Mouse (Mus musculus) forebrain, embryonic 11.5 days (tissue): ENCODE results near the gene Nxnl1. TPM values are rescaled to one million over a fixed set of nuclear protein-coding genes. Genes with fewer than 3 reads are reported as not detected.

Experiments
- ATAC-seq: fragments of 200-750 bp; cut with Nextera tagmentation; replicated peaks from 2 replicates; pipeline ENCODE4 v1.8.0; 2017; ENCODE audit warnings: moderate TSS enrichment; ENCODE audit not compliant: low FRiP score
- DNase-seq: peaks from one replicate; pipeline ENCODE4 v3.0.0-alpha.2; 2017; ENCODE audit warnings: low spot score
- H3K27ac ChIP-seq: fragments of 300-500 bp; sonication (generic); 2 replicates; pipeline ENCODE4 v1.5.1; 2014; ENCODE audit warnings: low read depth, low read length
- H3K27me3 ChIP-seq: fragments of 300-500 bp; sonication (generic); 2 replicates; pipeline ENCODE4 v1.6.1; 2014; ENCODE audit warnings: mild to moderate bottlenecking, low read length, mixed read lengths; ENCODE audit not compliant: control insufficient read depth, insufficient read depth
- H3K36me3 ChIP-seq: fragments of 300-500 bp; sonication (generic); 2 replicates; pipeline ENCODE4 v1.6.1; 2014; ENCODE audit warnings: mild to moderate bottlenecking, low read length, moderate library complexity, mixed read lengths; ENCODE audit not compliant: control insufficient read depth, insufficient read depth
- H3K4me1 ChIP-seq: fragments of 300-500 bp; sonication (generic); replicated peaks from 2 replicates; pipeline ENCODE4 v1.6.1; 2014; ENCODE audit warnings: low read length, mixed read lengths; ENCODE audit not compliant: control insufficient read depth, insufficient read depth
- H3K4me2 ChIP-seq: fragments of 300-500 bp; sonication (generic); 2 replicates; pipeline ENCODE4 v1.6.1; 2014; ENCODE audit warnings: low read depth, mild to moderate bottlenecking, low read length, moderate library complexity, mixed read lengths; ENCODE audit not compliant: severe bottlenecking
- H3K4me3 ChIP-seq: fragments of 300-500 bp; sonication (generic); 2 replicates; pipeline ENCODE4 v1.5.1; 2014; ENCODE audit warnings: low read depth, low read length
- H3K9ac ChIP-seq: fragments of 300-500 bp; sonication (generic); 2 replicates; pipeline ENCODE4 v1.6.1; 2014; ENCODE audit warnings: low read length
- H3K9me3 ChIP-seq: fragments of 300-500 bp; sonication (generic); 2 replicates; pipeline ENCODE4 v1.6.1; 2016; ENCODE audit warnings: low read length, mixed read lengths; ENCODE audit not compliant: control insufficient read depth
- WGBS: fragments of 180-500 bp; shearing (Covaris S2); extraction: QIAGEN DNeasy Blood & Tissue Kit; methylation state at CpG from one replicate; pipeline ENCODE4 v1.1.7; 2014; 5-methylcytosine and 5-hydroxymethylcytosine counted together
- polyA plus RNA-seq: library from polyadenylated mRNA; unstranded; fragments of >200 nt; fragmentation: Nextera tagmentation; extraction: Ambion mirVana; gene quantifications from 2 replicates; pipeline ENCODE4 v1.2.1, GENCODE M21; 2014

The Nxnl1 gene
- not detected in 2 replicates for polyA plus RNA-seq

- H3K4me2 ChIP-seq = no peak within 1 kb of the TSS
- ATAC-seq (no peak), DNase-seq (no peak)
- H3K27me3 ChIP-seq = peaks cover 21% of the 10 kb centered on the region
- 48% methylated on average over 3 of the region's 3 CpGs for WGBS
- no peaks in the 10 kb centered on the region for H3K36me3 ChIP-seq
- H3K9me3 ChIP-seq = peaks cover 4% of the 10 kb centered on the region
- H3K4me3 ChIP-seq = no peak within 1 kb of the TSS
- no peak within 1 kb of the TSS for H3K9ac ChIP-seq
- no peak within 1 kb of the TSS for H3K27ac ChIP-seq
- H3K4me1 ChIP-seq = peaks cover 9% of the 10 kb centered on the region
Measured at GRCm38 (mm10) chr8:71566501-71566900, at the start of gene Nxnl1. TSS of gene Nxnl1 (minus strand) at chr8:71566601.

GRCm38 (mm10) chr8:71613418-71613817 is 47.0 kb upstream of the Nxnl1 start:
- H3K36me3 ChIP-seq = peaks cover 3% of the 10 kb centered on the region; the same call in 1 of the 2 replicates
- H3K9ac ChIP-seq = no peak overlapping the region
- no peak for ATAC-seq
- H3K4me3 ChIP-seq = no peak overlapping the region
- H3K9me3 ChIP-seq = no peaks in the 10 kb centered on the region
- no peak overlapping the region for H3K27ac ChIP-seq
- no peak overlapping the region for H3K4me2 ChIP-seq
- no peaks in the 10 kb centered on the region for H3K27me3 ChIP-seq
- 68% methylated on average over 4 of the region's 4 CpGs for WGBS
- no peak for DNase-seq
- H3K4me1 ChIP-seq = peaks cover 6% of the 10 kb centered on the region; the same call in 1 of the 2 replicates

GRCm38 (mm10) chr8:71612141-71612540 is 45.7 kb upstream of the Nxnl1 start:
- no peaks in the 10 kb centered on the region; the same call in 1 of the 2 replicates for H3K36me3 ChIP-seq
- H3K9ac ChIP-seq = peak overlapping the region; percentile 91
- peak overlapping the region; percentile 92 for H3K4me3 ChIP-seq
- DNase-seq = no peak
- H3K27ac ChIP-seq = no peak overlapping the region
- WGBS = 41% methylated on average over 5 of the region's 5 CpGs
- H3K4me2 ChIP-seq = peak overlapping the region; percentile 84
- no peak for ATAC-seq
- H3K27me3 ChIP-seq = no peaks in the 10 kb centered on the region
- no peaks in the 10 kb centered on the region for H3K9me3 ChIP-seq
- H3K4me1 ChIP-seq = peaks cover 6% of the 10 kb centered on the region; the same call in 1 of the 2 replicates

- WGBS = under 1% methylated on average over 82 of the region's 82 CpGs
Measured at GRCm38 (mm10) chr8:71610822-71611651, 44.6 kb upstream of the Nxnl1 start, which contains the start of gene Colgalt1. TSS of gene Colgalt1 (plus strand) at chr8:71610998.

GRCm38 (mm10) chr8:71604021-71604420 is 37.6 kb upstream of the Nxnl1 start:
- H3K4me2 ChIP-seq = no peak overlapping the region
- H3K36me3 ChIP-seq = no peaks in the 10 kb centered on the region
- no peak for ATAC-seq
- no peak overlapping the region for H3K27ac ChIP-seq
- H3K27me3 ChIP-seq = peaks cover 24% of the 10 kb centered on the region
- no peaks in the 10 kb centered on the region for H3K9me3 ChIP-seq
- H3K9ac ChIP-seq = no peak overlapping the region
- 49% methylated on average over 7 of the region's 7 CpGs for WGBS
- H3K4me1 ChIP-seq = peaks cover 6% of the 10 kb centered on the region
- no peak for DNase-seq
- H3K4me3 ChIP-seq = no peak overlapping the region

More at GRCm38 (mm10) chr8:71610822-71611651, 44.6 kb upstream of the Nxnl1 start, which contains the start of gene Colgalt1:
- peak within 1 kb of the TSS; percentile 91 for H3K9ac ChIP-seq
- H3K27ac ChIP-seq = peak within 1 kb of the TSS; percentile 57; the same call in 1 of the 2 replicates
- peaks cover 6% of the 10 kb centered on the region; the same call in 1 of the 2 replicates for H3K4me1 ChIP-seq
- H3K9me3 ChIP-seq = no peaks in the 10 kb centered on the region
- DNase-seq = peak; percentile 95
- no peaks in the 10 kb centered on the region; the same call in 1 of the 2 replicates for H3K36me3 ChIP-seq
- H3K4me3 ChIP-seq = peak within 1 kb of the TSS; percentile 92
- ATAC-seq = peak; percentile 99
- H3K4me2 ChIP-seq = peak within 1 kb of the TSS; percentile 84
- H3K27me3 ChIP-seq = no peaks in the 10 kb centered on the region

GRCm38 (mm10) chr8:71602666-71603334 is 36.4 kb upstream of the Nxnl1 start:
- no peak overlapping the region for H3K9ac ChIP-seq
- H3K27me3 ChIP-seq = peaks cover 24% of the 10 kb centered on the region
- DNase-seq (peak; percentile 75), ATAC-seq (peak; percentile 57)
- WGBS = 1% methylated on average over 32 of the region's 32 CpGs
- H3K4me1 ChIP-seq = peaks cover 6% of the 10 kb centered on the region
- no peaks in the 10 kb centered on the region for H3K36me3 ChIP-seq
- H3K4me3 ChIP-seq = peak overlapping the region; percentile 21
- H3K4me2 ChIP-seq = peak overlapping the region; percentile 45
- H3K27ac ChIP-seq = no peak overlapping the region
- H3K9me3 ChIP-seq = no peaks in the 10 kb centered on the region

GRCm38 (mm10) chr8:71601939-71602665 is 35.7 kb upstream of the Nxnl1 start:
- H3K4me2 ChIP-seq = peak overlapping the region; percentile 45
- ATAC-seq (peak; percentile 37), DNase-seq (peak; percentile 60)
- no peaks in the 10 kb centered on the region for H3K9me3 ChIP-seq
- H3K36me3 ChIP-seq = no peaks in the 10 kb centered on the region
- H3K27ac ChIP-seq = no peak overlapping the region
- H3K9ac ChIP-seq = peak overlapping the region; percentile 16; the same call in 1 of the 2 replicates
- H3K4me3 ChIP-seq = peak overlapping the region; percentile 21
- peaks cover 6% of the 10 kb centered on the region for H3K4me1 ChIP-seq
- peaks cover 24% of the 10 kb centered on the region for H3K27me3 ChIP-seq
- 4% methylated on average over 65 of the region's 65 CpGs for WGBS

- no peak for ATAC-seq
- no peak overlapping the region for H3K4me2 ChIP-seq
- no peak overlapping the region for H3K9ac ChIP-seq
- no peak overlapping the region for H3K27ac ChIP-seq
- H3K27me3 ChIP-seq = peaks cover 22% of the 10 kb centered on the region
- no peak for DNase-seq
- no peaks in the 10 kb centered on the region for H3K9me3 ChIP-seq
- 96% methylated on average over 5 of the region's 5 CpGs for WGBS
- H3K36me3 ChIP-seq = no peaks in the 10 kb centered on the region
- H3K4me3 ChIP-seq = no peak overlapping the region
- peaks cover 6% of the 10 kb centered on the region for H3K4me1 ChIP-seq
Measured at GRCm38 (mm10) chr8:71598841-71599240, 32.4 kb upstream of the Nxnl1 start.
